Mouse (Mus musculus) liver, embryonic 14.5 days (tissue): ENCODE results near the gene Maco1. TPM values are rescaled to one million over a fixed set of nuclear protein-coding genes. Genes with fewer than 3 reads are reported as not detected.

Source experiments
- ATAC-seq: fragments of 200-750 bp; cut with Nextera tagmentation; 2 replicates; pipeline ENCODE4 v1.8.0; 2017; ENCODE audit warnings: moderate number of reproducible peaks, mild to moderate bottlenecking, moderate library complexity; ENCODE audit not compliant: insufficient read depth
- DNase-seq, 3 experiments: peaks; one replicate each; pipeline ENCODE4 v3.0.0-alpha.2; 2012 to 2013; ENCODE audit warnings: low read depth in 3 of 3, low spot score in 3 of 3
- H3K27ac ChIP-seq: fragments of 300-500 bp; sonication (generic); 2 replicates; pipeline ENCODE4 v1.5.1; 2014; ENCODE audit warnings: moderate library complexity, mild to moderate bottlenecking, control low read depth, inconsistent platforms
- H3K27me3 ChIP-seq: fragments of 300-500 bp; sonication (generic); 2 replicates; pipeline ENCODE4 v1.6.1; 2014; ENCODE audit warnings: mild to moderate bottlenecking, low read length, moderate library complexity; ENCODE audit not compliant: control insufficient read depth, insufficient read depth
- H3K36me3 ChIP-seq: fragments of 300-500 bp; sonication (generic); replicated peaks from 2 replicates; pipeline ENCODE4 v1.6.1; 2014; ENCODE audit warnings: low read depth; ENCODE audit not compliant: control insufficient read depth, insufficient read depth
- H3K4me1 ChIP-seq, 2 experiments: fragments of 200-500 bp in 1 of 2; fragments of 300-500 bp in 1 of 2; sonication (generic) in 1 of 2; replicated peaks; 2 replicates each; pipeline ENCODE4 v1.6.1; 2012 to 2014; ENCODE audit warnings: antibody characterized with exemption in 1 of 2, inconsistent platforms in 1 of 2, low read length in 1 of 2; ENCODE audit not compliant: control insufficient read depth in 2 of 2, insufficient read depth in 2 of 2
- H3K4me2 ChIP-seq: fragments of 300-500 bp; sonication (generic); 2 replicates; pipeline ENCODE4 v1.6.1; 2014; ENCODE audit warnings: low read depth, mild to moderate bottlenecking, control low read depth, moderate library complexity
- H3K4me3 ChIP-seq, 2 experiments: fragments of 200-500 bp in 1 of 2; fragments of 300-500 bp in 1 of 2; sonication (generic) in 1 of 2; 2 replicates each; pipeline ENCODE4 v1.5.1; 2012 to 2014; ENCODE audit warnings: low read depth in 2 of 2, low read length in 2 of 2, mild to moderate bottlenecking in 2 of 2, control low read depth in 1 of 2, inconsistent platforms in 1 of 2, moderate library complexity in 1 of 2; ENCODE audit not compliant: insufficient read depth in 1 of 2
- H3K9ac ChIP-seq: fragments of 300-500 bp; sonication (generic); replicated peaks from 2 replicates; pipeline ENCODE4 v1.6.1; 2014; ENCODE audit warnings: mild to moderate bottlenecking, control low read depth, moderate library complexity
- H3K9me3 ChIP-seq: fragments of 300-500 bp; sonication (generic); 2 replicates; pipeline ENCODE4 v1.6.1; 2016; ENCODE audit warnings: low read length, mixed read lengths; ENCODE audit not compliant: control insufficient read depth
- CTCF ChIP-seq: IDR thresholded peaks from 2 replicates; pipeline ENCODE4 v1.5.1; 2016; ENCODE audit warnings: antibody characterized with exemption, low read depth, control low read depth
- EP300 ChIP-seq: IDR thresholded peaks from 2 replicates; pipeline ENCODE4 v1.6.1; 2016; ENCODE audit warnings: antibody characterized with exemption, low read depth
- WGBS: fragments of 180-500 bp; shearing (Covaris S2); extraction: QIAGEN DNeasy Blood & Tissue Kit; methylation state at CpG from one replicate; pipeline ENCODE4 v1.1.7; 2014; ENCODE audit not compliant: insufficient replicate concordance; 5-methylcytosine and 5-hydroxymethylcytosine counted together
- polyA plus RNA-seq, 2 experiments: library from polyadenylated mRNA; depleted of rRNA in 1 of 2; stranded (reverse) in 1 of 2; unstranded in 1 of 2; fragments of >200 nt; fragmentation: Nextera tagmentation in 1 of 2; extraction: Ambion mirVana in 1 of 2; gene quantifications; 2 replicates each; pipeline versions ENCODE4 v1.2.1 to v1.2.3; 2012 to 2014

Maco1 gene
- polyA plus RNA-seq, 2 experiments, result 9.3 to 13.0 TPM

DNA sequence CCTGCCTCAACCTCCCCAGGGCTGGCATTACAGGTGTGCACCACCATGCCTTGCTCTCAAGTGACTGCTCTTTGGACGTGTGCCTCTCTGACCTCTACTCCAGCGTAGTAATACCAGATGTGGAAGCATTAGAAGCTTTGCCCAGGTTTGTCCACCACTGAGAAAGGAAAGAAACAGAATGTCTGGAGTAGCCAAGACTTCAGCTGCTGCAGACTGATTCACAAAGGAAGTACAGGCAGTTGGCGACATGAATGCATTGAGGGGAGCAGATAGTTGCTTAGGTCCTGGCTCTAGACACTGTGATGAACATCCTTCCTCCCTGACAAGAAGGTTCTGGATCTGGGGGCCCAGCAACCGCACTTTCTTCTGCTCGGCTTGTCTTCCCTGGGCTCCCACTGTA lies 2.9 kb upstream of the Maco1 start:
- TF ChIP-seq CTCF (no peak), EP300 (no peak)
- 52% methylated on average over 5 of the region's 5 CpGs for WGBS
- Histone ChIP-seq H3K27ac (no peak overlapping the region), H3K4me3 (no peak overlapping the region), H3K9ac (peak overlapping the region; percentile 9; the same call in 1 of the 2 replicates), H3K4me2 (no peak overlapping the region), H3K4me1 (peaks cover 11 to 26% of the 10 kb centered on the region in 2 experiments), H3K36me3 (no peaks in the 10 kb centered on the region), H3K9me3 (no peaks in the 10 kb centered on the region), H3K27me3 (no peaks in the 10 kb centered on the region; the same call in 1 of the 2 replicates)
- DNase-seq, result no peak
- no peak for ATAC-seq

DNA sequence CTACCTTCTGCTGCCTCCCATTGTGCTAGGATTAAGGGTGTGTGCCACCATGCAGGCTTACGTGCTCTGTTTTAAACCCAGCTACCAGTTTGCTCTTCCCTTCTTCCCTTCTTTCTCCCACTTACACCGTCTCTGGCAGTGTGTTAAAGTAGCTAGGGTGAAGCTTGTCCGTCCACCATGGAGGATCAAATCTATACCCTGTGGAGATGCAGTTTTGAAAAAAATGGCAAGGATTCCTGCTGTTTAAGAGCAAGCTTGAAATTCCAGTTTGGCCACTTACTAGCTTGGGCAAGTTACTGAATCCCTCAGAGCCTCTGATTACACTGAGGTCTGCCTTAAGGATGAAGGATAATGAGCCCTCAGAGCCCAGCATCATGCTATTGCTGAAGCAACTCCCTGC lies 2.2 kb upstream of the Maco1 start:
- no peak for DNase-seq
- H3K9ac ChIP-seq, result no peak overlapping the region

DNA sequence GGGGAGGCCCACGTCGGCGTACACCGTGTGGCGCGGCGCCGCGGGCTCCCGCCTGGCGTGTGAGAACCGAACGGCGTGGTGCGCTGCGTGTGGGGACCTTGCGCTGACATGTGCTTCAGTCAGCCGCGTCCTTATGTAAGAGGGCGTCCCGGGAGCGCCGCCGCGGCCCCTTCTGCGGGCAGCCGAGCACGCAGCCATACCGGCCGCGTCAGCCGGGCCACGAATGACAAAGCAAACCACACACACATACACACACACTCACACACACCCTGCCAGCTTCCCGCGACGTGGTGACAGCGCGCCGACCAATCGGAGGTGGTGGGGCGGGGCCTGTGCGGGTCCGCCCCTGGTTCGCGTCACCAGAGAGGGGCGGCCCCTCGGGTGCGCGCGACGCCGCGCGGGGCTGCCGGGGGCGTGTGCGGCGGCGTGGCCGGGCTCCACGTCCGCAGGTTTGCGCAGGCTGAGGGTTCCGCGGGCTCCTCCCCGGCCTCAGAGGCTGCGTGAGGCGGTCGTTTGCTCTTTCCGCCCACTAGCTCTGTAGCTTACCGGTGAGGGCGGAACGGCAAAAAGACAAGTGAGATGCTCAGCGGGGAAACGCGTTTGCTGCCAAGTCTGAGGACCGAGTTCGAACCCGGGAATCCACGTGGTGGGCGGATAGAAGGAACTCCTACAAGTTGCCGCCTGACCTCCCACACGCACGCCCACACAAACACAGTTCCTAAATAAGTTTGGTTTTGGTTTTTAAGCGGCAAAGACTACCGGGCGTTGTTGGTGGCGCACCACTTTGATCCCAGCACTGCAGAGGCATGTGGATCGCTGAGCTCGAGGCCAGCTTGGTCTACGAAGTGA lies 716 bp upstream of the Maco1 start:
- peaks cover 11 to 27% of the 10 kb centered on the region in 2 experiments for H3K4me1 ChIP-seq
- DNase-seq, result peak; percentile 84 to 86 (median 84)
- H3K27ac ChIP-seq, result peak overlapping the region; percentile 84
- no peaks in the 10 kb centered on the region for H3K9me3 ChIP-seq
- H3K36me3 ChIP-seq, result no peaks in the 10 kb centered on the region
- TF ChIP-seq EP300 (no peak), CTCF (peak; percentile 22; the same call in 1 of the 2 replicates)
- H3K9ac ChIP-seq, result peak overlapping the region; percentile 85
- peak overlapping the region; percentile 75 to 93 for H3K4me3 ChIP-seq
- WGBS, result 1% methylated on average over 91 of the region's 91 CpGs
- ATAC-seq, result peak; percentile 90
- H3K27me3 ChIP-seq, result no peaks in the 10 kb centered on the region; the same call in 1 of the 2 replicates
- peak overlapping the region; percentile 82 for H3K4me2 ChIP-seq

More for the DNA sequence above, 2.2 kb upstream of the Maco1 start:
- TF ChIP-seq EP300 (no peak), CTCF (no peak)
- Histone ChIP-seq H3K9me3 (no peaks in the 10 kb centered on the region), H3K4me2 (no peak overlapping the region), H3K36me3 (no peaks in the 10 kb centered on the region), H3K27me3 (no peaks in the 10 kb centered on the region; the same call in 1 of the 2 replicates), H3K27ac (no peak overlapping the region), H3K4me1 (peaks cover 11 to 27% of the 10 kb centered on the region in 2 experiments), H3K4me3 (no peak overlapping the region)
- no peak for ATAC-seq
- 64% methylated on average over 3 of the region's 3 CpGs for WGBS

DNA sequence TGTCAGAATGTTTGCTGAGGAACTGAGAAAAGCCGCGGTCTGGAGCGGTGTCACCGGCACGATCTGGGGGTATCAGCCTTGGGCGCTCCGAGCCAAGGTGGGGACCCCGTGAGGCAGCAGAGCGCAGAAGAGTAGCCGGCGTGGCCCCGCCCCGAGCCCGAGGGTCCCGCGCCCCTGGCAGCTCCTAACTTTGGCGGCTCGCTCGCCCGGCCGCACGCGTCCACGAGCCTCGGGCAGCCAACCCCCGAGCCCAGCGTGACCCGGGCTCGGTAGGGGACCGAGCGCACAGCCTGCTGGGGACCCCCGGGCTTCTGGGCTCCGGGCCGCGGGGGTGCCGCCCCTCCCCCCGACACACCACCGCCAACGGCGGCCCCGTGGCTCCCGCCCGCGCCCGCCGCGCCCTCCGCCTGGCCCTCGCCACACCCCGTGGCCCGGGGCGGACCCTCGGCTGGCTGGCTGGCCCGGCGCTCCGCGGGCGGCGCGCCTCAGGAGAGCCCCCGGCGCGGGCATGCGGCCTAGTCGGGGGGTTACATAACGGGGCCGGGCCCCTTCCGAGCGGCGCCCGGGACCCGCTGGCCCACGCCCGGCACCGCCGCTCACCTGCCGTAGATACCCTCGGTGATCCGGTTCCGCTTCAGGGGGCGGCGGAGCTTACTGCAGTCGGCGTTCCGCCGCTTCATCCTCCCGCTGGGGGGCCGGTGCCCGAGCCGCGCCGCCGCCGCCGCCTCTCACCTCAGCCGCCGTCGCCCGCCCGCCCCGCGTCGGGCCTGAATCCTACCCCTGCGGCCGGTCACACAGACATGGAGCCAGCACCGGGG lies 498 bp downstream of the Maco1 start:
- no peak for TF ChIP-seq EP300
- no peak for TF ChIP-seq CTCF
- no peaks in the 10 kb centered on the region; the same call in 1 of the 2 replicates for H3K36me3 ChIP-seq
- H3K4me3 ChIP-seq, result peak overlapping the region; percentile 88 to 93
- no peaks in the 10 kb centered on the region; the same call in 1 of the 2 replicates for H3K27me3 ChIP-seq
- peaks cover 11 to 30% of the 10 kb centered on the region in 2 experiments for H3K4me1 ChIP-seq
- WGBS, result under 1% methylated on average over 102 of the region's 106 CpGs
- H3K9ac ChIP-seq, result peak overlapping the region; percentile 93
- H3K27ac ChIP-seq, result peak overlapping the region; percentile 78
- DNase-seq (no peak), ATAC-seq (peak; percentile 56)
- peak overlapping the region; percentile 78 for H3K4me2 ChIP-seq
- no peaks in the 10 kb centered on the region for H3K9me3 ChIP-seq
